Mouse (Mus musculus) liver, embryonic 14.5 days (tissue): ENCODE data around the gene Ptk7.

ENCODE experiments used
- CTCF ChIP-seq: IDR thresholded peaks from 2 replicates; pipeline ENCODE4 v1.5.1; 2016; ENCODE audit warnings: antibody characterized with exemption, low read depth, control low read depth
- EP300 ChIP-seq: IDR thresholded peaks from 2 replicates; pipeline ENCODE4 v1.6.1; 2016; ENCODE audit warnings: antibody characterized with exemption, low read depth

DNA sequence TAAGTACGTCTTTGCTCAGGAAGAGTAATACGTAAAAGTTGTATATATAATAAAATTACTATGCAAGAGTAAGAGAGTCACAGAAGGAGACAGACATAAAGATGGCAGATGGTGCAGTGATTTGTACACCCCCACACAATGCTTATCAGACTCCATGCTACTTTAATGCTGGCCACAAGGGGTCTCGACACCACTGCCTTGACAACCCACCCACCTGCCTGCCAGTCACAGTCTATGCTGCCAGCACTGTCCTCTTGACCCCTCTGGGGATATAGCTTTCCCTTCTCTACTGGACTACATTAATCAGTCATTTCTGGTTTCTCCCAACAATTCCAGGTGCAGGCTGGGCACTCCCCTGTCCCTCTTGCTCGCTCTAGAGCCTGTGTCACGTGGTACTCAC lies 50.7 kb downstream of the Ptk7 start:
- TF ChIP-seq CTCF (no peak; the same call in 1 of the 2 replicates), EP300 (no peak)
